Mouse (Mus musculus): ENCODE measurements around the gene Ldb2. TPM values are rescaled to one million over a fixed set of nuclear protein-coding genes. Genes with fewer than 3 reads are reported as not detected.

Gene Ldb2
- polyA plus RNA-seq, 1 experiment from 2014 or later, result 69.3 TPM

- no peak overlapping the region for H3K27ac ChIP-seq
- H3K27me3 ChIP-seq, result no peaks in the 10 kb centered on the region
- H3K9me3 ChIP-seq, result no peaks in the 10 kb centered on the region
- 77% methylated on average over 1 of the region's 1 CpGs for WGBS
- H3K9ac ChIP-seq, result no peak overlapping the region
- H3K4me2 ChIP-seq (replicated peaks), result no peak overlapping the region
- no peak for ATAC-seq (ENCODE audit: low FRiP score, low read depth)
- H3K4me3 ChIP-seq, result no peak overlapping the region
- H3K4me1 ChIP-seq, result peaks cover 7% of the 10 kb centered on the region
- peaks cover 10% of the 10 kb centered on the region for H3K36me3 ChIP-seq
These were observed 323.9 kb downstream of the Ldb2 start for GRCm38 (mm10) chr5:44475543-44475942.

DNA sequence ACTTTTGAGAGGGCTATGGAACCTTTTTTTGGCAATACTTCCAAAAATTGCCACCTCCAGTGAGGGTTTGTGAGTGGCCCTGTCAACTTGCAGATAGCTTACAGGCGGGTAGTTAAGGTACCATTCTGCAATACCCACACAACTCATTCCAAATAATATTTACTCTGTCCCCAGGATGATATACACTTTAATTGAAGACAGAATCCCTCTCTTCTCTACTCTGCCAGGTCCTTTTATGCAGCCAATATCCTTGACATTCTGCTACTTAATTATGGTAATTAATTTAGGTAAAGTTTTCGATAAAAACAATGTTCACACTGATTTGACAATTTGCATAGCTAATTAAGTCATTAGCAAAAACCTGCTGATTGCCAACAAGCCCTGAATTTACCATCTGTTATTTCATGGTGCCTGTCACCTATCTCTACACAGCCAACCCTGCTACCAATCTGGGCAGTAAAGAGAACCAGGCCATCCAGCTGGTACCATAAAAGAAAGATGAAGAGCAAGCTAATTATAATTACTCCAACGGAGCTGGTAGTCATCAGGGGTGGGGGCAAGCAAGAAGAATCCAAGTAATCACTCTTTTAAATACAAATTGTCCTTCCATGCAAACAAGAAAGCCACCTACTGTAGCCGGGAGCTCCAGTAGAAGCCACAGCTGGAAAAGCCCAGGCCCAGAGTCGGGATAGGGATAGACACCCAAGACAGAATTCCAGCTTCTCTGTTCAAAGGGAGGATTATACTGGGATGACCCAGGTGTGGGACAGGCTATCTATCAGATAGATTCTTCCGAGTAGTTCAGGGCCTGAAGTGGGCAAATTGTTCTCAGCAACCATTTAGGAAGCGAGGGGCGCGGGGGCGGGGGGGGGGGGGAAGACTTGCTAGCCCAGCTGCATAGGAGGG, 325.4 kb downstream of the Ldb2 start:
- Histone ChIP-seq H3K27ac (no peak overlapping the region), H3K9ac (no peak overlapping the region), H3K4me1 (no peaks in the 10 kb centered on the region), H3K36me3 (peaks cover 10% of the 10 kb centered on the region), H3K9me3 (no peaks in the 10 kb centered on the region), H3K4me3 (no peak overlapping the region), H3K4me2 (replicated peaks) (no peak overlapping the region), H3K27me3 (no peaks in the 10 kb centered on the region)
- ATAC-seq (ENCODE audit: low FRiP score, low read depth), result no peak
- WGBS, result 71% methylated on average over 10 of the region's 10 CpGs

GRCm38 (mm10) chr5:44465238-44465637, 334.2 kb downstream of the Ldb2 start:
- no peak overlapping the region for H3K27ac ChIP-seq
- H3K4me1 ChIP-seq, result no peaks in the 10 kb centered on the region
- no peaks in the 10 kb centered on the region for H3K36me3 ChIP-seq
- H3K4me2 ChIP-seq (replicated peaks), result no peak overlapping the region
- H3K9me3 ChIP-seq, result no peaks in the 10 kb centered on the region
- H3K9ac ChIP-seq, result no peak overlapping the region
- H3K4me3 ChIP-seq, result no peak overlapping the region
- no peak for ATAC-seq (ENCODE audit: low FRiP score, low read depth)
- no peaks in the 10 kb centered on the region for H3K27me3 ChIP-seq
- 74% methylated on average over 4 of the region's 4 CpGs for WGBS
